Mouse (Mus musculus) myocyte (in vitro differentiated cells): ENCODE measurements at regions not wholly inside any gene's neighbourhood (a gene's known extent, or its start where the extent isn't known, plus 50 kb on each side); places are given as distances from the start of the nearest gene placed in this dataset.

Experiments
- H3K27me3 ChIP-seq: one replicate; pipeline ENCODE4 v1.6.1; 2011; ENCODE audit not compliant: control insufficient read depth, insufficient read depth, insufficient read length
- H3K36me3 ChIP-seq: one replicate; pipeline ENCODE4 v1.6.1; 2011; ENCODE audit not compliant: control insufficient read depth, insufficient read depth
- H3K4me2 ChIP-seq: one replicate; pipeline ENCODE4 v1.6.1; 2011; ENCODE audit warnings: low read depth, control low read depth
- H3K4me3 ChIP-seq: one replicate; pipeline ENCODE4 v1.5.1; 2011; ENCODE audit warnings: mild to moderate bottlenecking, control low read depth, moderate library complexity
- H3K79me2 ChIP-seq: one replicate; pipeline ENCODE4 v1.6.1; 2011; ENCODE audit not compliant: control insufficient read depth, insufficient read depth
- H3ac ChIP-seq: one replicate; pipeline ENCODE4 v1.6.1; 2011; ENCODE audit not compliant: control insufficient read depth, insufficient read length
- CEBPB ChIP-seq: IDR thresholded peaks from 2 replicates; pipeline ENCODE4 v1.6.1; 2011; ENCODE audit warnings: mild to moderate bottlenecking, moderate library complexity; ENCODE audit not compliant: poor library complexity, insufficient read depth, severe bottlenecking
- E2F4 ChIP-seq: IDR thresholded peaks from one replicate; pipeline ENCODE4 v1.6.1; 2011; ENCODE audit warnings: mild to moderate bottlenecking, control low read depth, moderate library complexity; ENCODE audit not compliant: insufficient read depth
- MAX ChIP-seq: IDR thresholded peaks from one replicate; pipeline ENCODE4 v1.6.1; 2011; ENCODE audit warnings: low read depth, mild to moderate bottlenecking, control low read depth
- MYOD1 ChIP-seq, 3 experiments: IDR thresholded peaks; one replicate each; pipeline ENCODE4 v1.6.1; 2011; ENCODE audit warnings: control low read depth in 2 of 3, low read depth in 2 of 3, mild to moderate bottlenecking in 2 of 3, moderate library complexity in 1 of 3; ENCODE audit not compliant: insufficient read length in 2 of 3, control insufficient read depth in 1 of 3
- MYOG ChIP-seq, 3 experiments: IDR thresholded peaks; one replicate each; pipeline ENCODE4 v1.6.1; 2011; ENCODE audit warnings: control low read depth in 2 of 3, low read depth in 2 of 3, mild to moderate bottlenecking in 2 of 3; ENCODE audit not compliant: insufficient read length in 2 of 3, control insufficient read depth in 1 of 3, insufficient read depth in 1 of 3
- POLR2A ChIP-seq: IDR thresholded peaks from one replicate; pipeline ENCODE4 v1.6.1; 2011; ENCODE audit warnings: low read depth, mild to moderate bottlenecking, control low read depth, moderate library complexity; ENCODE audit not compliant: insufficient read length
- POLR2AphosphoS2 ChIP-seq: IDR thresholded peaks from one replicate; pipeline ENCODE4 v1.6.1; 2011; ENCODE audit warnings: low read depth, control low read depth; ENCODE audit not compliant: insufficient read length
- REST ChIP-seq: IDR thresholded peaks from one replicate; pipeline ENCODE4 v1.6.1; 2011; ENCODE audit warnings: mild to moderate bottlenecking, control low read depth, moderate library complexity; ENCODE audit not compliant: insufficient read depth, insufficient read length
- SRF ChIP-seq: IDR thresholded peaks from one replicate; pipeline ENCODE4 v1.6.1; 2011; ENCODE audit warnings: low read depth; ENCODE audit not compliant: control insufficient read depth, insufficient read length
- TCF12 ChIP-seq: IDR thresholded peaks from one replicate; pipeline ENCODE4 v1.6.1; 2011; ENCODE audit warnings: mild to moderate bottlenecking, control low read depth; ENCODE audit not compliant: poor library complexity, insufficient read depth, severe bottlenecking
- TCF3 ChIP-seq: IDR thresholded peaks from one replicate; pipeline ENCODE4 v1.6.1; 2011; ENCODE audit warnings: low read depth, control low read depth; ENCODE audit not compliant: insufficient read length
- USF1 ChIP-seq: IDR thresholded peaks from one replicate; pipeline ENCODE4 v1.6.1; 2011; ENCODE audit warnings: low read depth, mild to moderate bottlenecking, control low read depth, moderate library complexity

DNA sequence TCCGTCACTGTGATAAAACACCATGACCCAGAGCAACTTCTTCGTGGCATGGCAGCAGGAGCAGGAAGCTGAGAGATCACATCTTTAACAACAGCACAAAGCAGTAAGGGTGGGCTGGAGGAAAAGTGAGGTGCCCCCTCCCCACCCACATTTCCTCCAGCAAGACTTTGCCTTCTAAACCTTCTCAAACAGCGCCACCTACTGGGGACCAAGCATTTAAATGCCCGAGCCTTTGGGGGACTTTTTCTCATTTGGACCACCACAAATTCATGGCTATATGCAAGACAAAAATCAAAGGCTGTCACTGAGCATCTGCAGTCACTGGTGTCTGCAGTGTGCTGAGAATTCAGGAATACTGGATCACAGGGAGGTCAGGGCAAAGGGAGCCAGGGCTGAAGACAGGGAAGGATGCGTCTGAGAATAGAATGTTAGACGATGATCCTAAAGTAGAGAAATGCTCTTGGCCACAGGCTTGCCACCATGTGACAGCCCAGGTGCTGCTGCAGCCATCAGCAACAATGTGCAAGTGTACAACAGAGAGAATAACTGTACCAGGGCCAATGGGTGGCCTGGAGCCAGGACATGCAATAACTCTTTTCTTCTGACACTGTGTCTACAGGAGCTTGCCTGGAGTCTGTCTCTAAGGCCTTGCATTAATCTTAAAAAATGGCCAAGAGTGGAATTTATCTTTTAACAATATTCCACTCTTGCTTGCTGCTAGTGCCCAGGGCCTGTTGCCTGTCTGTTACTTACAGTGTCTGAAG, 430.5 kb downstream of the Matn1 start:
- Histone ChIP-seq H3K79me2 (no peaks in the 10 kb centered on the region), H3K36me3 (no peaks in the 10 kb centered on the region), H3ac (no peak overlapping the region), H3K4me3 (no peak overlapping the region), H3K4me2 (no peak overlapping the region), H3K27me3 (no peaks in the 10 kb centered on the region)
- TF ChIP-seq USF1 (no peak), CEBPB (no peak), POLR2A (no peak), MYOG (IDR thresholded peaks at IDR 0.05; ENCODE audit: control insufficient read depth in 1 of 3, insufficient read depth in 1 of 3, insufficient read length in 2 of 3, low read depth in 2 of 3) (no peak)

DNA sequence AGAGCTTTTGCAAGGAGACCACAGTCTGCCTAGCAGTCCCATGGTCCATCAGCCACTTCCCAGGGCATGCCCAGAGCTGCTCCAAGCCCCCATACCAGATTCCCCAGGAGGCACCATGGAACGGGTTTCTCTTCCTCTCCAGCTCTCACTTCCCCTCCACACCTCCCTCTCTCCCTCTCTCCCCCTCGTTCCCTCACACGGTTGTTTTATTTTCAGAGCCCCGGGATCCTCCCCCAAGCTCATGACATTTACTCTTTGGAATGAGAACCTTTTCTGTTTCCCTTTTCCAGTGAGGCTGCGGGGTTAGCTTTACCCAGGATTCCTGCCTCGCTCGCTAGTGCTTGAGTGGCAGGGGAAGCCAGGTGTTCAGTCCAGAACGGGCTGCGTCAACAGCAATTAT, 436.9 kb downstream of the Matn1 start:
- no peak overlapping the region for H3ac ChIP-seq
- no peaks in the 10 kb centered on the region for H3K27me3 ChIP-seq
- no peaks in the 10 kb centered on the region for H3K79me2 ChIP-seq
- H3K36me3 ChIP-seq = no peaks in the 10 kb centered on the region
- TF ChIP-seq TCF12 (no peak), MYOD1 (IDR thresholded peaks at IDR 0.05; ENCODE audit: control insufficient read depth in 1 of 3, insufficient read length in 2 of 3, low read depth in 2 of 3) (no peak), TCF3 (no peak), MYOG (IDR thresholded peaks at IDR 0.05; ENCODE audit: control insufficient read depth in 1 of 3, insufficient read depth in 1 of 3, insufficient read length in 2 of 3, low read depth in 2 of 3) (no peak), POLR2A (no peak), MAX (no peak)
- H3K4me2 ChIP-seq = no peak overlapping the region
- H3K4me3 ChIP-seq = no peak overlapping the region

DNA sequence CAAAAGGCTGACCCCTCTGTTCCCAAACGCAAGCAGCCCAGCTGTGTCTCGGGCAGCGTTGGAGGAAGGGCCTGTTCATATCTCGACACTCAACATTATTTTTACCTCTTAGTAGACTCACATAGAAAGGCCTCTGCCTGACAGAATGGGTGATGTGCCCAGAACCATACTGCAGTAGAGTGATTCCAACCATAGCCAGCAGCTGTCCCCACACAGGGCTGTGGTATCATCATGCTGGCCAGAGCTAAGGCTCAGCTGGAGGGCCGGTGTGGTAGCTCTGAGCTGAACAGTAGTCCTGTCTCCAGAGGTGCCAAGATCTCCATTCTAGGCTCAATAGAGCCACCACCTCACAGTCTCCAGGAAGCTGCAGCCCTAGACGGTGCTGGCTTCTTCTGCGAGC, 437.3 kb downstream of the Matn1 start:
- no peak overlapping the region for H3K4me2 ChIP-seq
- H3K36me3 ChIP-seq = no peaks in the 10 kb centered on the region
- no peak overlapping the region for H3ac ChIP-seq
- no peak for TF ChIP-seq CEBPB
- no peak for TF ChIP-seq USF1
- no peak for TF ChIP-seq E2F4
- TF ChIP-seq POLR2AphosphoS2 = no peak
- TF ChIP-seq TCF3 = no peak
- no peak for TF ChIP-seq MAX
- no peak for TF ChIP-seq SRF
- no peak for TF ChIP-seq TCF12
- no peak for TF ChIP-seq REST
- TF ChIP-seq MYOG (IDR thresholded peaks at IDR 0.05; ENCODE audit: control insufficient read depth in 1 of 3, insufficient read depth in 1 of 3, insufficient read length in 2 of 3, low read depth in 2 of 3) = no peak
- no peak for TF ChIP-seq POLR2A
- TF ChIP-seq MYOD1 (IDR thresholded peaks at IDR 0.05; ENCODE audit: control insufficient read depth in 1 of 3, insufficient read length in 2 of 3, low read depth in 2 of 3) = no peak
- no peaks in the 10 kb centered on the region for H3K79me2 ChIP-seq
- H3K4me3 ChIP-seq = no peak overlapping the region
- H3K27me3 ChIP-seq = no peaks in the 10 kb centered on the region

DNA sequence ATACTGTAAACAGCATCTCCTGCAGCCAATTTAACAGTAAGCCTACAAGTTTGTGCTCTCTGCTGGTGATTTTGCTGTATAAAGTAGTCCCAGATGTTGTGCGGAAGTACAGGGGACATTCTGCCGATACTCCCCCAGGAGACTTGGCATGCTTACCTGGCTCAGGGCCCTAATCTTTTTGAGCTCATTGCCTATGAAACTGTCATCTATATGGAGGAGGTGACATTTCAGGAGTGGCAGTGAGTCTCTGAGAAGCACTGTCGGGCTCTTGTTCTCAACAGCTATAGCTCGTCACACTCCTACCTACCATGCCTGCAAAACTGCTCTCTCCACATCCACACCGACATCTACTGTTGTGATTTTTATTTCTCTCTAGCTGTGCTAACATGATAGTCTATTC, 439.7 kb downstream of the Matn1 start:
- Histone ChIP-seq H3K27me3 (no peaks in the 10 kb centered on the region), H3K79me2 (no peaks in the 10 kb centered on the region), H3ac (no peak overlapping the region), H3K36me3 (no peaks in the 10 kb centered on the region), H3K4me3 (no peak overlapping the region), H3K4me2 (no peak overlapping the region)
- no peak for TF ChIP-seq MAX
- no peak for TF ChIP-seq E2F4
- TF ChIP-seq TCF3 = no peak
- TF ChIP-seq CEBPB = no peak
- TF ChIP-seq REST = no peak
- no peak for TF ChIP-seq POLR2A
- TF ChIP-seq USF1 = no peak
- no peak for TF ChIP-seq MYOD1 (IDR thresholded peaks at IDR 0.05; ENCODE audit: control insufficient read depth in 1 of 3, insufficient read length in 2 of 3, low read depth in 2 of 3)
- no peak for TF ChIP-seq POLR2AphosphoS2
- no peak for TF ChIP-seq SRF
- TF ChIP-seq MYOG (IDR thresholded peaks at IDR 0.05; ENCODE audit: control insufficient read depth in 1 of 3, insufficient read depth in 1 of 3, insufficient read length in 2 of 3, low read depth in 2 of 3) = no peak
- no peak for TF ChIP-seq TCF12

DNA sequence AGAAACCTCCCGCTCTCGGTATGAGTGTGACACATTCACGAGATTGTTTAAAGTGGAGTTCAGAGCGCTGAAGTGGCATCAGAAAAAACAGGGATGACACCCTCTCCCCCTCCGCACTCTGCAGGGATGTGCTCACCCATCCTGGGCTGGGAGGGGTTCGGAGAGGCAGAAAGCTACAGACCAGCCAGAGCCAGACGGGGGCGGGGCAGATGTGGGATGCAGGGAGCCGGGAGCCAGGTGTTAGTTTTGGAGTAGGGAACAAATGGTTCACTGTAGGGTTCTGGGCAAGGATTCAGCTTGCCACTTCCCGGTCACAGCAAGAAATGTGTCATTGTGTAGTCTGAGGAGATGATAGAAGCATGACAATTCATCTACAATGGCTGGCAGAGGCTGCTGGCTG, 442.8 kb downstream of the Matn1 start:
- Histone ChIP-seq H3K27me3 (no peaks in the 10 kb centered on the region), H3K4me2 (no peak overlapping the region), H3ac (no peak overlapping the region), H3K79me2 (no peaks in the 10 kb centered on the region), H3K36me3 (no peaks in the 10 kb centered on the region), H3K4me3 (no peak overlapping the region)
- no peak for TF ChIP-seq POLR2A
- TF ChIP-seq MYOG (IDR thresholded peaks at IDR 0.05; ENCODE audit: control insufficient read depth in 1 of 3, insufficient read depth in 1 of 3, insufficient read length in 2 of 3, low read depth in 2 of 3) = no peak
- no peak for TF ChIP-seq TCF3
- TF ChIP-seq CEBPB = no peak
- no peak for TF ChIP-seq USF1
- TF ChIP-seq POLR2AphosphoS2 = no peak
- no peak for TF ChIP-seq MAX
- TF ChIP-seq MYOD1 (IDR thresholded peaks at IDR 0.05; ENCODE audit: control insufficient read depth in 1 of 3, insufficient read length in 2 of 3, low read depth in 2 of 3) = no peak
- no peak for TF ChIP-seq SRF
- no peak for TF ChIP-seq TCF12
- TF ChIP-seq REST = no peak
- TF ChIP-seq E2F4 = no peak
